Mouse (Mus musculus) heart, adult 2 months (tissue): ENCODE measurements around the gene Sbf1.

ENCODE experiments used
- CTCF ChIP-seq: fragments of 200-600 bp; IDR thresholded peaks from 2 replicates; pipeline ENCODE4 v1.8.1; 2022; ENCODE audit warnings: antibody characterized with exemption, mild to moderate bottlenecking, moderate library complexity
- EP300 ChIP-seq: fragments of 200-500 bp; IDR thresholded peaks from 2 replicates; pipeline ENCODE4 v1.6.1; 2011; ENCODE audit warnings: low read depth, low read length, control low read depth; ENCODE audit not compliant: insufficient read depth
- POLR2A ChIP-seq: fragments of 200-500 bp; IDR thresholded peaks from 2 replicates; pipeline ENCODE4 v1.6.1; 2011; ENCODE audit warnings: mild to moderate bottlenecking, low read depth, low read length, control low read depth; ENCODE audit not compliant: insufficient read depth

- TF ChIP-seq POLR2A (no peak), CTCF (no peak), EP300 (no peak)
Measured at GRCm38 (mm10) chr15:89293778-89294177, 21.3 kb downstream of the Sbf1 start.
